Mouse (Mus musculus): ENCODE data around the gene Aamp. TPM values are rescaled to one million over a fixed set of nuclear protein-coding genes. Genes with fewer than 3 reads are reported as not detected.
A peak's percentile ranks its signal among the peaks of the same experiment; 100 is the strongest.

Gene Aamp
- polyA plus RNA-seq, 1 experiment from 2014 or later, result 257 TPM

DNA sequence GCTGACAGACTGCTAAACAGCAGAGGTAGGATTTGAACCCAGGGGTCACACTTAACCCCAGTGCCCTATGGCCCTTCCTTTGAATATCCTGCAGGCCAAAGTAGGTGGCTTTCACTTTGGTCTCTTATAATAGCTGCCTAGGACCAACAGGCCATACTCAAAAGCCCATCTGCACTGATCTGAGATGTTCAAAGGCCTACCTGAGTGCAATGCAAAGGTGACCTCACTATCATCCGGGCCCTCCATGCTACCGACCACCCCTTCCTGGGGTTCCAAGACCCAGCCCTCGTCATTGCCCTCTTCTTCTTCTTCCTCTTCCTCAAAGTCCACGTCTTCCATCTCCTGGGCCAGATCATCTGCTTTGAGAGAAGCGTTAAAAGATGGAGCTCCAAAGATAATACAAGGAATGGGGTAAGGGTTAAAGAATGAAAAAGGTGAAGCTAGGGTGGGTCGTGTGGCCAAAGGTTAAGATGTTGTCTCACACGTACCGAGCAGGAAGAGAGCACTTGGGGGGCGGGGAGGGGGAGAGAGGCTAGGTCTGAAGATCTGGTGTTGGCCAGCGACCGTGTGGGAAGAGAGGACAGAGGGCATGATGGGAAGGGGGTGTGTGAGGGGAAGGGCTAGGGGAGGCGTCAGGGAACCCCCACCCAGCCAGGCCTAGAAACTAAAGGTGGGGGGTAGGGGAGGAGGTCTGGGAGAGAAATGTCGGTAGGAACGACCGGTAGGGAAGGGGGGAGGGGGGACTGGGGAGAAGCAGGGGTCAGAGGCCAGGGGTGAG is 663 bp downstream of the Aamp start:
- ATAC-seq (no peak), DNase-seq (ENCODE audit: low read depth, low spot score) (no peak)

GRCm38 (mm10) chr1:74282896-74283625 is 1.5 kb downstream of the Aamp start:
- TF ChIP-seq CTCF (IDR thresholded peaks at IDR 0.05), result no peak
- H3K27me3 ChIP-seq, result no peaks in the 10 kb centered on the region
- in situ Hi-C loops (cut with MboI; ENCODE audit: low pct_unique_long_range_greater_than_20kb), result loop anchor here (5.0 kb wide), 1 partner anchor 76 kb away; no protein-coding TSS in a partner anchor
- ATAC-seq, result no peak
- POLR2A ChIA-PET, result interaction anchor here (1.3 kb wide), 1 partner anchor 43 kb away, joined by 4 read pairs; no protein-coding TSS in a partner anchor
- DNase-seq (ENCODE audit: low read depth, low spot score), result no peak
- CTCF ChIA-PET, result interaction anchor here (1.5 kb wide), 1 partner anchor 76 kb away, joined by 3 read pairs; no protein-coding TSS in a partner anchor

More for the DNA sequence above, 663 bp downstream of the Aamp start:
- in situ Hi-C loops (cut with MboI; ENCODE audit: low pct_unique_long_range_greater_than_20kb), result loop anchor here (5.0 kb wide), 1 partner anchor 77 kb away; no protein-coding TSS in a partner anchor
- ChIA-PET POLR2A (interaction anchor here (1.3 kb wide), 1 partner anchor 44 kb away, joined by 4 read pairs; no protein-coding TSS in a partner anchor), CTCF (interaction anchor here (1.2 to 2.8 kb wide), 3 partner anchors 12 to 77 kb away, joined by 3 to 9 read pairs (median 5); no protein-coding TSS in a partner anchor)
- TF ChIP-seq CTCF (IDR thresholded peaks at IDR 0.05), result no peak
- no peaks in the 10 kb centered on the region for H3K27me3 ChIP-seq

GRCm38 (mm10) chr1:74281886-74282285 is 2.7 kb downstream of the Aamp start:
- no peak for TF ChIP-seq CTCF (IDR thresholded peaks at IDR 0.05)
- ATAC-seq (no peak), DNase-seq (ENCODE audit: low read depth, low spot score) (no peak)
- H3K27me3 ChIP-seq, result no peaks in the 10 kb centered on the region
- CTCF ChIA-PET, result no interaction called here
- in situ Hi-C loops (cut with MboI; ENCODE audit: low pct_unique_long_range_greater_than_20kb), result loop anchor here (5.0 kb wide), 1 partner anchor 75 kb away; no protein-coding TSS in a partner anchor
- POLR2A ChIA-PET, result no interaction called here

- ATAC-seq (no peak), DNase-seq (ENCODE audit: low read depth, low spot score) (no peak)
- H3K27me3 ChIP-seq, result no peaks in the 10 kb centered on the region
- CTCF ChIA-PET, result no interaction called here
- in situ Hi-C loops (cut with MboI; ENCODE audit: low pct_unique_long_range_greater_than_20kb), result loop anchor here (5.0 kb wide), 1 partner anchor 74 kb away; no protein-coding TSS in a partner anchor
- TF ChIP-seq CTCF (IDR thresholded peaks at IDR 0.05), result no peak
- POLR2A ChIA-PET, result no interaction called here
Observed at GRCm38 (mm10) chr1:74281372-74281771, 3.2 kb downstream of the Aamp start.

GRCm38 (mm10) chr1:74280591-74281325 is 3.8 kb downstream of the Aamp start:
- ChIA-PET POLR2A (no interaction called here), CTCF (interaction anchor here (0.7 kb wide), 1 partner anchor 74 kb away, joined by 3 read pairs; no protein-coding TSS in a partner anchor)
- ATAC-seq, result no peak
- no peak for TF ChIP-seq CTCF (IDR thresholded peaks at IDR 0.05)
- no peaks in the 10 kb centered on the region for H3K27me3 ChIP-seq
- DNase-seq (ENCODE audit: low read depth, low spot score), result no peak
- in situ Hi-C loops (cut with MboI; ENCODE audit: low pct_unique_long_range_greater_than_20kb), result loop anchor here (5.0 kb wide), 1 partner anchor 73 kb away; no protein-coding TSS in a partner anchor

DNA sequence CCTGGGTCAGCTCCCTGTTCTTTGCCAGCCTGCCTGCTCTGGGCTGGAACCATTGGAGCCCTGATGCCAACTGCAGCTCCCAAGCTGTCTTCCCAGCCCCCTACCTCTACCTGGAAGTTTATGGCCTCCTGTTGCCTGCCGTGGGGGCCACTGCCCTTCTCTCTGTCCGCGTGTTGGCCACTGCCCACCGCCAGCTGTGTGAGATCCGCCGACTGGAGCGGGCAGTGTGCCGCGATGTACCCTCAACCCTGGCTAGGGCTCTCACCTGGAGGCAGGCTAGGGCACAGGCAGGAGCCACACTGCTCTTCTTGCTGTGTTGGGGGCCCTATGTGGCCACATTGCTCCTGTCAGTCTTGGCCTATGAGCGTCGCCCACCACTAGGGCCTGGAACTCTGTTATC is 5.5 kb downstream of the Aamp start:
- TF ChIP-seq CTCF (IDR thresholded peaks at IDR 0.05), result no peak
- POLR2A ChIA-PET, result interaction anchor here (0.5 kb wide), 1 partner anchor 95 kb away, joined by 3 read pairs; no protein-coding TSS in a partner anchor
- in situ Hi-C loops (cut with MboI; ENCODE audit: low pct_unique_long_range_greater_than_20kb), result no loop called here
- CTCF ChIA-PET, result interaction anchor here (1.7 kb wide), 1 partner anchor 74 kb away, joined by 6 read pairs; no protein-coding TSS in a partner anchor
- no peaks in the 10 kb centered on the region for H3K27me3 ChIP-seq
- DNase-seq (ENCODE audit: low read depth, low spot score), result no peak
- no peak for ATAC-seq

GRCm38 (mm10) chr1:74278538-74278937 is 6.0 kb downstream of the Aamp start, which contains the start of gene Gpbar1:
Gpbar1 (plus strand) TSS chr1:74278550.
- H3K27me3 ChIP-seq, result no peaks in the 10 kb centered on the region
- TF ChIP-seq CTCF (IDR thresholded peaks at IDR 0.05), result no peak
- ATAC-seq (no peak), DNase-seq (ENCODE audit: low read depth, low spot score) (no peak)
- ChIA-PET CTCF (interaction anchor here (1.7 kb wide), 1 partner anchor 73 kb away, joined by 6 read pairs; no protein-coding TSS in a partner anchor), POLR2A (no interaction called here)
- in situ Hi-C loops (cut with MboI; ENCODE audit: low pct_unique_long_range_greater_than_20kb), result no loop called here

- TF ChIP-seq CTCF (IDR thresholded peaks at IDR 0.05), result no peak
- no peaks in the 10 kb centered on the region for H3K27me3 ChIP-seq
- CTCF ChIA-PET, result interaction anchor here (1.5 to 1.7 kb wide), 2 partner anchors 9 to 73 kb away, joined by 3 to 6 read pairs; no protein-coding TSS in a partner anchor
- in situ Hi-C loops (cut with MboI; ENCODE audit: low pct_unique_long_range_greater_than_20kb), result no loop called here
- ATAC-seq, result peak; percentile 64
- POLR2A ChIA-PET, result no interaction called here
- DNase-seq (ENCODE audit: low read depth, low spot score), result peak; percentile 92
Observed at GRCm38 (mm10) chr1:74277883-74278537, 6.5 kb downstream of the Aamp start.

- no peak for DNase-seq (ENCODE audit: low read depth, low spot score)
Observed at GRCm38 (mm10) chr1:74277041-74277440, 7.5 kb downstream of the Aamp start.

More at GRCm38 (mm10) chr1:74277041-74277440, 7.5 kb downstream of the Aamp start:
- POLR2A ChIA-PET, result interaction anchor here (0.8 kb wide), 2 partner anchors 16 to 27 kb away, joined by 3 read pairs; no protein-coding TSS in a partner anchor
- TF ChIP-seq CTCF (IDR thresholded peaks at IDR 0.05), result no peak
- CTCF ChIA-PET, result interaction anchor here (1.5 kb wide), 1 partner anchor 9 kb away, joined by 3 read pairs; no protein-coding TSS in a partner anchor
- ATAC-seq, result no peak
- H3K27me3 ChIP-seq, result no peaks in the 10 kb centered on the region
- in situ Hi-C loops (cut with MboI; ENCODE audit: low pct_unique_long_range_greater_than_20kb), result no loop called here

All from Patski (cell line).